Mouse (Mus musculus) embryonic facial prominence, embryonic 10.5 days (tissue): Measurements from ENCODE around the gene Clasp1. TPM values are rescaled to one million over a fixed set of nuclear protein-coding genes. Genes with fewer than 3 reads are reported as not detected.
A peak's percentile ranks its signal among the peaks of the same experiment; 100 is the strongest.

Source experiments
- DNase-seq: peaks from one replicate; pipeline ENCODE4 v3.0.0-alpha.2; 2017; ENCODE audit warnings: low spot score
- H3K27ac ChIP-seq: fragments of 300-500 bp; sonication (generic); replicated peaks from 2 replicates; pipeline ENCODE4 v1.5.1; 2016; ENCODE audit warnings: mild to moderate bottlenecking
- H3K27me3 ChIP-seq: fragments of 300-500 bp; sonication (generic); replicated peaks from 2 replicates; pipeline ENCODE4 v1.6.1; 2016; ENCODE audit warnings: low read depth, mild to moderate bottlenecking; ENCODE audit not compliant: poor library complexity, severe bottlenecking
- H3K36me3 ChIP-seq: fragments of 300-500 bp; sonication (generic); replicated peaks from 2 replicates; pipeline ENCODE4 v1.6.1; 2016; ENCODE audit warnings: mild to moderate bottlenecking, moderate library complexity
- H3K4me1 ChIP-seq: fragments of 300-500 bp; sonication (generic); 2 replicates; pipeline ENCODE4 v1.6.1; 2016
- H3K4me3 ChIP-seq: fragments of 300-500 bp; sonication (generic); 2 replicates; pipeline ENCODE4 v1.5.1; 2016; ENCODE audit warnings: mild to moderate bottlenecking, moderate library complexity
- H3K9me3 ChIP-seq: fragments of 300-500 bp; sonication (generic); 2 replicates; pipeline ENCODE4 v1.6.1; 2016; ENCODE audit warnings: mild to moderate bottlenecking
- WGBS: fragments of 180-500 bp; shearing (Covaris S2); methylation state at CpG from one replicate; pipeline ENCODE4 v1.1.7; 2016; 5-methylcytosine and 5-hydroxymethylcytosine counted together
- polyA plus RNA-seq: library from polyadenylated mRNA; unstranded; fragments of >200 nt; fragmentation: Nextera tagmentation; extraction: Ambion mirVana; gene quantifications from 2 replicates; pipeline ENCODE4 v1.2.1, GENCODE M21; 2016

Gene Clasp1
- polyA plus RNA-seq, 1 experiment from 2014 or later, result 94.7 TPM

- H3K4me3 ChIP-seq, result no peak overlapping the region
- no peak for DNase-seq
- H3K4me1 ChIP-seq, result peaks cover 13% of the 10 kb centered on the region
- H3K27ac ChIP-seq, result no peak overlapping the region
- peaks cover 20% of the 10 kb centered on the region for H3K36me3 ChIP-seq
- no peaks in the 10 kb centered on the region for H3K27me3 ChIP-seq
- no peaks in the 10 kb centered on the region for H3K9me3 ChIP-seq
- WGBS, result 81% methylated on average over 3 of the region's 3 CpGs
Observed at GRCm38 (mm10) chr1:118492811-118493210, 104.0 kb downstream of the Clasp1 start.

- Histone ChIP-seq H3K9me3 (no peaks in the 10 kb centered on the region), H3K4me1 (peaks cover 13% of the 10 kb centered on the region), H3K27ac (no peak overlapping the region), H3K36me3 (peaks cover 31% of the 10 kb centered on the region), H3K27me3 (no peaks in the 10 kb centered on the region), H3K4me3 (no peak overlapping the region)
- 91% methylated on average over 9 of the region's 9 CpGs for WGBS
- peak; percentile 34 for DNase-seq
Observed at GRCm38 (mm10) chr1:118494551-118494950, 105.7 kb downstream of the Clasp1 start.

- peaks cover 13% of the 10 kb centered on the region for H3K4me1 ChIP-seq
- no peaks in the 10 kb centered on the region for H3K9me3 ChIP-seq
- 78% methylated on average over 5 of the region's 5 CpGs for WGBS
- H3K36me3 ChIP-seq, result peaks cover 62% of the 10 kb centered on the region
- no peaks in the 10 kb centered on the region for H3K27me3 ChIP-seq
- no peak overlapping the region for H3K27ac ChIP-seq
- DNase-seq, result peak; percentile 73
- no peak overlapping the region for H3K4me3 ChIP-seq
Observed at GRCm38 (mm10) chr1:118498311-118498710, 109.5 kb downstream of the Clasp1 start.

- no peaks in the 10 kb centered on the region for H3K27me3 ChIP-seq
- H3K4me1 ChIP-seq, result no peaks in the 10 kb centered on the region
- no peak overlapping the region for H3K27ac ChIP-seq
- H3K4me3 ChIP-seq, result no peak overlapping the region
- DNase-seq, result no peak
- 95% methylated on average over 11 of the region's 11 CpGs for WGBS
- peaks cover 85% of the 10 kb centered on the region for H3K36me3 ChIP-seq
- no peaks in the 10 kb centered on the region for H3K9me3 ChIP-seq
Observed at GRCm38 (mm10) chr1:118500606-118501005, 111.7 kb downstream of the Clasp1 start.

- Histone ChIP-seq H3K9me3 (no peaks in the 10 kb centered on the region), H3K27ac (no peak overlapping the region), H3K36me3 (peaks cover 96% of the 10 kb centered on the region), H3K27me3 (no peaks in the 10 kb centered on the region), H3K4me1 (no peaks in the 10 kb centered on the region), H3K4me3 (no peak overlapping the region)
- DNase-seq, result no peak
- WGBS, result 90% methylated on average over 2 of the region's 2 CpGs
Observed at GRCm38 (mm10) chr1:118501691-118502090, 112.8 kb downstream of the Clasp1 start.

GRCm38 (mm10) chr1:118505746-118506145 lies 116.9 kb downstream of the Clasp1 start:
- H3K9me3 ChIP-seq, result no peaks in the 10 kb centered on the region
- WGBS, result 88% methylated on average over 1 of the region's 1 CpGs
- DNase-seq, result no peak
- H3K4me3 ChIP-seq, result no peak overlapping the region
- no peaks in the 10 kb centered on the region for H3K27me3 ChIP-seq
- peaks cover 100% of the 10 kb centered on the region for H3K36me3 ChIP-seq
- no peak overlapping the region for H3K27ac ChIP-seq
- no peaks in the 10 kb centered on the region for H3K4me1 ChIP-seq

GRCm38 (mm10) chr1:118510996-118511395 lies 122.1 kb downstream of the Clasp1 start:
- WGBS, result 89% methylated on average over 3 of the region's 3 CpGs
- H3K27me3 ChIP-seq, result no peaks in the 10 kb centered on the region
- H3K27ac ChIP-seq, result no peak overlapping the region
- DNase-seq, result no peak
- peaks cover 100% of the 10 kb centered on the region for H3K36me3 ChIP-seq
- no peak overlapping the region for H3K4me3 ChIP-seq
- H3K4me1 ChIP-seq, result no peaks in the 10 kb centered on the region
- no peaks in the 10 kb centered on the region for H3K9me3 ChIP-seq

- no peak for DNase-seq
- no peaks in the 10 kb centered on the region for H3K27me3 ChIP-seq
- WGBS, result 94% methylated on average over 8 of the region's 8 CpGs
- H3K4me1 ChIP-seq, result no peaks in the 10 kb centered on the region
- no peaks in the 10 kb centered on the region for H3K9me3 ChIP-seq
- H3K27ac ChIP-seq, result no peak overlapping the region
- H3K36me3 ChIP-seq, result peaks cover 100% of the 10 kb centered on the region
- no peak overlapping the region for H3K4me3 ChIP-seq
Observed at GRCm38 (mm10) chr1:118511738-118512530, 123.1 kb downstream of the Clasp1 start.

- Histone ChIP-seq H3K4me3 (no peak overlapping the region), H3K27ac (no peak overlapping the region), H3K27me3 (no peaks in the 10 kb centered on the region), H3K4me1 (no peaks in the 10 kb centered on the region), H3K36me3 (peaks cover 90% of the 10 kb centered on the region), H3K9me3 (no peaks in the 10 kb centered on the region)
- WGBS, result 84% methylated on average over 7 of the region's 7 CpGs
- DNase-seq, result no peak
Observed at GRCm38 (mm10) chr1:118516256-118516655, 127.4 kb downstream of the Clasp1 start.

GRCm38 (mm10) chr1:118523161-118523560 lies 134.3 kb downstream of the Clasp1 start:
- no peak overlapping the region for H3K27ac ChIP-seq
- H3K4me1 ChIP-seq, result no peaks in the 10 kb centered on the region
- 86% methylated on average over 6 of the region's 6 CpGs for WGBS
- H3K4me3 ChIP-seq, result no peak overlapping the region
- H3K36me3 ChIP-seq, result peaks cover 87% of the 10 kb centered on the region
- H3K27me3 ChIP-seq, result no peaks in the 10 kb centered on the region
- no peaks in the 10 kb centered on the region for H3K9me3 ChIP-seq
- DNase-seq, result no peak

GRCm38 (mm10) chr1:118525336-118525735 lies 136.5 kb downstream of the Clasp1 start:
- Histone ChIP-seq H3K27me3 (no peaks in the 10 kb centered on the region), H3K4me1 (no peaks in the 10 kb centered on the region), H3K4me3 (no peak overlapping the region), H3K27ac (no peak overlapping the region), H3K36me3 (peaks cover 91% of the 10 kb centered on the region), H3K9me3 (no peaks in the 10 kb centered on the region)
- DNase-seq, result no peak
- WGBS, result 92% methylated on average over 9 of the region's 9 CpGs

- Histone ChIP-seq H3K4me3 (no peak overlapping the region), H3K4me1 (no peaks in the 10 kb centered on the region), H3K36me3 (peaks cover 100% of the 10 kb centered on the region), H3K27ac (no peak overlapping the region), H3K9me3 (no peaks in the 10 kb centered on the region), H3K27me3 (no peaks in the 10 kb centered on the region)
- no peak for DNase-seq
- 100% methylated on average over 1 of the region's 1 CpGs for WGBS
Observed at GRCm38 (mm10) chr1:118529213-118529612, 140.4 kb downstream of the Clasp1 start.

GRCm38 (mm10) chr1:118531259-118531658 lies 142.4 kb downstream of the Clasp1 start:
- Histone ChIP-seq H3K4me3 (no peak overlapping the region), H3K27ac (no peak overlapping the region), H3K27me3 (no peaks in the 10 kb centered on the region), H3K4me1 (no peaks in the 10 kb centered on the region), H3K9me3 (no peaks in the 10 kb centered on the region), H3K36me3 (peaks cover 100% of the 10 kb centered on the region)
- DNase-seq, result no peak
- 88% methylated on average over 3 of the region's 3 CpGs for WGBS
